Mouse (Mus musculus): ENCODE measurements around the gene 2410004B18Rik. TPM values are rescaled to one million over a fixed set of nuclear protein-coding genes. Genes with fewer than 3 reads are reported as not detected.

2410004B18Rik gene
- not detected in 2 replicates for polyA plus RNA-seq (2012; ENCODE audit: insufficient read depth, insufficient read length, low replicate concordance, missing spikeins)

- 0 out of 2 replicates have a peak within 1 kb of the TSS, but pooled peaks have one; percentile 48 for H3K27ac ChIP-seq (ENCODE audit: insufficient read depth, low read depth, low read length)
- peaks cover 11% of the 10 kb centered on the region for H3K4me1 ChIP-seq (ENCODE audit: control insufficient read depth, insufficient read depth, low read length)
- WGBS = under 1% methylated on average over 70 of the region's 70 CpGs
- TF ChIP-seq CTCF (IDR thresholded peaks at IDR 0.05; ENCODE audit: insufficient read depth, low read depth, low read length) (peak; percentile 95), POLR2A (IDR thresholded peaks at IDR 0.05; ENCODE audit: insufficient read depth, low read depth, low read length) (peak; percentile 90)
- peak within 1 kb of the TSS; percentile 70 for H3K4me3 ChIP-seq (ENCODE audit: insufficient read depth, low read depth, low read length)
Measured at GRCm38 (mm10) chr3:145937505-145938404, at the start of gene 2410004B18Rik. Gene 2410004B18Rik, plus strand, starts transcription at chr3:145938014.

GRCm38 (mm10) chr3:145890346-145891132 is 47.3 kb upstream of the 2410004B18Rik start:
- Histone ChIP-seq H3K4me3 (ENCODE audit: insufficient read depth, low read depth, low read length) (no peak overlapping the region), H3K4me1 (ENCODE audit: control insufficient read depth, insufficient read depth, low read length) (no peaks in the 10 kb centered on the region; the same call in 1 of the 2 replicates), H3K27ac (ENCODE audit: insufficient read depth, low read depth, low read length) (peak overlapping the region; percentile 57)
- TF ChIP-seq CTCF (IDR thresholded peaks at IDR 0.05; ENCODE audit: insufficient read depth, low read depth, low read length) = no peak
- no peak for TF ChIP-seq POLR2A (IDR thresholded peaks at IDR 0.05; ENCODE audit: insufficient read depth, low read depth, low read length)
- 75% methylated on average over 18 of the region's 18 CpGs for WGBS

- WGBS = 94% methylated on average over 3 of the region's 3 CpGs
- TF ChIP-seq CTCF (IDR thresholded peaks at IDR 0.05; ENCODE audit: insufficient read depth, low read depth, low read length) (no peak), POLR2A (IDR thresholded peaks at IDR 0.05; ENCODE audit: insufficient read depth, low read depth, low read length) (no peak)
- Histone ChIP-seq H3K27ac (ENCODE audit: insufficient read depth, low read depth, low read length) (no peak overlapping the region), H3K4me1 (ENCODE audit: control insufficient read depth, insufficient read depth, low read length) (no peaks in the 10 kb centered on the region), H3K4me3 (ENCODE audit: insufficient read depth, low read depth, low read length) (no peak overlapping the region)
Measured at GRCm38 (mm10) chr3:145892451-145892850, 45.4 kb upstream of the 2410004B18Rik start.

GRCm38 (mm10) chr3:145894131-145894530 is 43.7 kb upstream of the 2410004B18Rik start:
- Histone ChIP-seq H3K4me3 (ENCODE audit: insufficient read depth, low read depth, low read length) (no peak overlapping the region), H3K27ac (ENCODE audit: insufficient read depth, low read depth, low read length) (no peak overlapping the region), H3K4me1 (ENCODE audit: control insufficient read depth, insufficient read depth, low read length) (no peaks in the 10 kb centered on the region)
- TF ChIP-seq CTCF (IDR thresholded peaks at IDR 0.05; ENCODE audit: insufficient read depth, low read depth, low read length) = no peak
- TF ChIP-seq POLR2A (IDR thresholded peaks at IDR 0.05; ENCODE audit: insufficient read depth, low read depth, low read length) = no peak
- WGBS = 61% methylated on average over 12 of the region's 12 CpGs

- peaks cover 6% of the 10 kb centered on the region; the same call in 1 of the 2 replicates for H3K4me1 ChIP-seq (ENCODE audit: control insufficient read depth, insufficient read depth, low read length)
- no peak overlapping the region for H3K4me3 ChIP-seq (ENCODE audit: insufficient read depth, low read depth, low read length)
- 72% methylated on average over 11 of the region's 11 CpGs for WGBS
- H3K27ac ChIP-seq (ENCODE audit: insufficient read depth, low read depth, low read length) = no peak overlapping the region
- TF ChIP-seq POLR2A (IDR thresholded peaks at IDR 0.05; ENCODE audit: insufficient read depth, low read depth, low read length) = no peak
- no peak for TF ChIP-seq CTCF (IDR thresholded peaks at IDR 0.05; ENCODE audit: insufficient read depth, low read depth, low read length)
Measured at GRCm38 (mm10) chr3:145897749-145898148, 40.1 kb upstream of the 2410004B18Rik start.

GRCm38 (mm10) chr3:145899832-145900231 is 38.0 kb upstream of the 2410004B18Rik start:
- H3K27ac ChIP-seq (ENCODE audit: insufficient read depth, low read depth, low read length) = no peak overlapping the region
- TF ChIP-seq POLR2A (IDR thresholded peaks at IDR 0.05; ENCODE audit: insufficient read depth, low read depth, low read length) (no peak), CTCF (IDR thresholded peaks at IDR 0.05; ENCODE audit: insufficient read depth, low read depth, low read length) (no peak)
- H3K4me1 ChIP-seq (ENCODE audit: control insufficient read depth, insufficient read depth, low read length) = peaks cover 6% of the 10 kb centered on the region; the same call in 1 of the 2 replicates
- 56% methylated on average over 8 of the region's 8 CpGs for WGBS
- no peak overlapping the region for H3K4me3 ChIP-seq (ENCODE audit: insufficient read depth, low read depth, low read length)

- 59% methylated on average over 8 of the region's 8 CpGs for WGBS
Measured at GRCm38 (mm10) chr3:145903530-145903929, 34.3 kb upstream of the 2410004B18Rik start.

GRCm38 (mm10) chr3:145904850-145905776 is 32.7 kb upstream of the 2410004B18Rik start:
- peak; percentile 30; the same call in 1 of the 2 replicates for TF ChIP-seq CTCF (IDR thresholded peaks at IDR 0.05; ENCODE audit: insufficient read depth, low read depth, low read length)
- no peak for TF ChIP-seq POLR2A (IDR thresholded peaks at IDR 0.05; ENCODE audit: insufficient read depth, low read depth, low read length)

More at GRCm38 (mm10) chr3:145903530-145903929, 34.3 kb upstream of the 2410004B18Rik start:
- Histone ChIP-seq H3K4me1 (ENCODE audit: control insufficient read depth, insufficient read depth, low read length) (peaks cover 6% of the 10 kb centered on the region; the same call in 1 of the 2 replicates), H3K4me3 (ENCODE audit: insufficient read depth, low read depth, low read length) (no peak overlapping the region), H3K27ac (ENCODE audit: insufficient read depth, low read depth, low read length) (no peak overlapping the region)
- TF ChIP-seq CTCF (IDR thresholded peaks at IDR 0.05; ENCODE audit: insufficient read depth, low read depth, low read length) (no peak), POLR2A (IDR thresholded peaks at IDR 0.05; ENCODE audit: insufficient read depth, low read depth, low read length) (no peak)

More at GRCm38 (mm10) chr3:145904850-145905776, 32.7 kb upstream of the 2410004B18Rik start:
- 42% methylated on average over 22 of the region's 22 CpGs for WGBS
- H3K27ac ChIP-seq (ENCODE audit: insufficient read depth, low read depth, low read length) = no peak overlapping the region
- H3K4me1 ChIP-seq (ENCODE audit: control insufficient read depth, insufficient read depth, low read length) = no peaks in the 10 kb centered on the region
- no peak overlapping the region for H3K4me3 ChIP-seq (ENCODE audit: insufficient read depth, low read depth, low read length)
